Mouse (Mus musculus) lung, embryonic 14.5 days (tissue): ENCODE measurements at regions not wholly inside any gene's neighbourhood (a gene's known extent, or its start where the extent isn't known, plus 50 kb on each side); places are given as distances from the start of the nearest gene placed in this dataset.
A peak's percentile ranks its signal among the peaks of the same experiment; 100 is the strongest.

Experiments
- ATAC-seq: fragments of 200-750 bp; cut with Nextera tagmentation; 2 replicates; pipeline ENCODE4 v1.8.0; 2017; ENCODE audit warnings: mild to moderate bottlenecking, moderate TSS enrichment, moderate library complexity; ENCODE audit not compliant: insufficient read depth
- DNase-seq: peaks from one replicate; pipeline ENCODE4 v3.0.0-alpha.2; 2015
- H3K27ac ChIP-seq: fragments of 300-500 bp; sonication (generic); 2 replicates; pipeline ENCODE4 v1.5.1; 2014; ENCODE audit warnings: low read depth, mild to moderate bottlenecking, moderate library complexity
- H3K27me3 ChIP-seq: fragments of 300-500 bp; sonication (generic); 2 replicates; pipeline ENCODE4 v1.6.1; 2014; ENCODE audit warnings: low read length, control low read depth; ENCODE audit not compliant: insufficient read depth
- H3K36me3 ChIP-seq: fragments of 300-500 bp; sonication (generic); 2 replicates; pipeline ENCODE4 v1.6.1; 2014; ENCODE audit warnings: control low read depth; ENCODE audit not compliant: insufficient read depth
- H3K4me1 ChIP-seq: fragments of 300-500 bp; sonication (generic); 2 replicates; pipeline ENCODE4 v1.6.1; 2014; ENCODE audit warnings: antibody characterized with exemption, control low read depth; ENCODE audit not compliant: insufficient read depth
- H3K4me2 ChIP-seq: fragments of 300-500 bp; sonication (generic); 2 replicates; pipeline ENCODE4 v1.6.1; 2014; ENCODE audit warnings: mild to moderate bottlenecking
- H3K4me3 ChIP-seq: fragments of 300-500 bp; sonication (generic); 2 replicates; pipeline ENCODE4 v1.5.1; 2014; ENCODE audit warnings: low read depth, low read length
- H3K9ac ChIP-seq: fragments of 300-500 bp; sonication (generic); 2 replicates; pipeline ENCODE4 v1.6.1; 2014
- H3K9me3 ChIP-seq: fragments of 300-500 bp; sonication (generic); 2 replicates; pipeline ENCODE4 v1.6.1; 2016; ENCODE audit warnings: low read depth, low read length, control low read depth
- CTCF ChIP-seq: IDR thresholded peaks from 2 replicates; pipeline ENCODE4 v1.5.1; 2016; ENCODE audit warnings: antibody characterized with exemption, low read depth
- WGBS: fragments of 180-500 bp; shearing (Covaris S2); extraction: QIAGEN DNeasy Blood & Tissue Kit; methylation state at CpG from one replicate; pipeline ENCODE4 v1.1.7; 2014; 5-methylcytosine and 5-hydroxymethylcytosine counted together

DNA sequence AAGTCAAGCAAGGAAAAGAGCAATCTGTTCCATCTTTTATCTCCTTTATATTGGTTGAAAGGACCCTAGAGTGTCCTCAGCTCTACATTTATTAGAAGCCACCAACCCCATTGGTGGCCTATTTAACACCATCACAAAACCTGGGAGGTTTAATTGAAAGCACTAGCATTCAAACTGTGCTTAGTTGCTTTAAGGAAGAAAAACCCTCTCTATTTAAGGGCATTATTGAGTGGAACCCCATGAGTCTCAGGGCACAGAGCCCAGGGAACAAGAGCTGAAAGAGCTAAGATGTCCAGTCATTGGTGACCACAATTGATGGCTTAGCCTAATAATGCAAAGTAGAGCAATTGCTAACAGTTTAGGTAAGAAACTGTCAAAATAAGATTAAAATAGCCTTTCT lies 72.6 kb upstream of the Btbd3 start:
- no peaks in the 10 kb centered on the region for H3K27me3 ChIP-seq
- no peak for DNase-seq

GRCm38 (mm10) chr2:138184866-138185265 lies 71.5 kb upstream of the Btbd3 start:
- H3K4me2 ChIP-seq: no peak overlapping the region
- no peaks in the 10 kb centered on the region for H3K36me3 ChIP-seq
- H3K9ac ChIP-seq: no peak overlapping the region
- no peaks in the 10 kb centered on the region for H3K4me1 ChIP-seq
- no peak overlapping the region for H3K4me3 ChIP-seq
- 43% methylated on average over 2 of the region's 2 CpGs for WGBS
- DNase-seq: no peak
- H3K27ac ChIP-seq: no peak overlapping the region
- no peaks in the 10 kb centered on the region for H3K9me3 ChIP-seq
- no peak for TF ChIP-seq CTCF
- ATAC-seq: no peak
- no peaks in the 10 kb centered on the region for H3K27me3 ChIP-seq

More for the DNA sequence above, 72.6 kb upstream of the Btbd3 start:
- Histone ChIP-seq H3K4me2 (no peak overlapping the region), H3K36me3 (no peaks in the 10 kb centered on the region), H3K9ac (no peak overlapping the region), H3K4me3 (no peak overlapping the region), H3K27ac (no peak overlapping the region), H3K9me3 (no peaks in the 10 kb centered on the region), H3K4me1 (no peaks in the 10 kb centered on the region)
- TF ChIP-seq CTCF: no peak
- no peak for ATAC-seq

DNA sequence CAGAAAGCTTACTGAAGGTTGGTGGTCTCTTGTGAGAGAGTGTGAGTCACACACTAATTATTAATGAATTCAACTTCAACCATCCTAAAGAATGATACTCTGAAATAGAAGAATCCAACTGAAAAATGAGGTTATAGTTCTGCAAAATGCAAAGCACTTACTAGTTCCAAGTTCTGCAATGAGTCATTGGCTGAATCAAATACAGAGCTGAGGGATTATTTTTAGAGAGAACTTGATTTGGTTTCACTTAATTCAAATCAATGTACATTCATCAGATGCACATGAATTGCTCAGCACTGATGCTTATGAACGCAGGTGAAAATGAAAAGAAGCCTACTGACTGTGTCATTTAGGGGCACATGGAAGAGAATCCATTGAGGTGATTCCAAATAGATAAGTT lies 69.7 kb upstream of the Btbd3 start:
- no peak for ATAC-seq
- Histone ChIP-seq H3K4me1 (no peaks in the 10 kb centered on the region), H3K9ac (no peak overlapping the region)

DNA sequence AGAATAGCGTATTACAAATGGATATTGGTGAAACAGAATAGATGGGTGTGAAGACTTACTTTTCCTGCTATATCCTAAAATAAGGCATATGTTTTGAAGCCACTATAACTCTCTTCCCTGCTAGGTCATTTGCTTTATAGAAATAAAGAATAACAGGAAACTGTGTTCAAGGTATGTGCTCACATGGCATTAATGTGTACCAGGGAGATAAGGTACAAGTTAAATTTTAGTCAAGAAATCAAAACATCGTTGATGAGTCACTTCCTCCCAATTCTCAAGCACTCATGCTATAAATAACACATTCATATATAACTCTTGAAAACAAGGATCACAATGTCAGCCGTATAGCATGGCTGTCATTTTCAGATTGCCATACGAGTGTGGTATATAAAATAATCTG lies 62.8 kb upstream of the Btbd3 start:
- Histone ChIP-seq H3K4me1 (no peaks in the 10 kb centered on the region), H3K27me3 (no peaks in the 10 kb centered on the region), H3K9me3 (no peaks in the 10 kb centered on the region), H3K9ac (no peak overlapping the region), H3K27ac (no peak overlapping the region), H3K36me3 (no peaks in the 10 kb centered on the region), H3K4me3 (no peak overlapping the region), H3K4me2 (no peak overlapping the region)
- TF ChIP-seq CTCF: no peak
- 47% methylated on average over 4 of the region's 4 CpGs for WGBS
- DNase-seq: peak; percentile 55
- ATAC-seq: peak; percentile 63; the same call in 1 of the 2 replicates

More for the DNA sequence above, 69.7 kb upstream of the Btbd3 start:
- Histone ChIP-seq H3K4me3 (no peak overlapping the region), H3K9me3 (no peaks in the 10 kb centered on the region), H3K36me3 (no peaks in the 10 kb centered on the region), H3K4me2 (no peak overlapping the region), H3K27ac (no peak overlapping the region), H3K27me3 (no peaks in the 10 kb centered on the region)
- 83% methylated on average over 1 of the region's 1 CpGs for WGBS
- TF ChIP-seq CTCF: no peak
- DNase-seq: no peak

DNA sequence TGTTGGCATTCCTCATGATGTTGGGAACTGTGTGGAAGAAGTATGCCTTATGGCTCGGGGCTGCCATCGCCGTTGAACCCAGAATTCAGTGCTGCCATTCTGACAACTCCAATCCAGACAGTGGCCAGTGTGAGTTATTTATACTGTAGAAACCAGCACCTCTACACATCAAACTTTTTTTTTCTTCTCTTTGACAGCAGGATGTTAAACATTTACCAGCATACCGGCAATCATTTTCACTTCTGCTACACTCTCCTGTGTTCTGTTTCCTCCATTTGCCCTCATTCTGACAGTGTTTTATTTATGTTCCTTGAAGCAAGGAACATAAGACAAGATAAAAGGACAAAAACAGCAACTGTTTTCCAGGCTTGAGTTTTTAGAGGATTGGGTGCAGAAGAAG lies 57.3 kb upstream of the Btbd3 start:
- no peaks in the 10 kb centered on the region for H3K27me3 ChIP-seq
- no peak overlapping the region for H3K4me3 ChIP-seq
- H3K4me1 ChIP-seq: no peaks in the 10 kb centered on the region
- DNase-seq: peak; percentile 11
- no peak for ATAC-seq
- H3K9ac ChIP-seq: no peak overlapping the region
- no peaks in the 10 kb centered on the region for H3K9me3 ChIP-seq
- WGBS: 50% methylated on average over 4 of the region's 4 CpGs
- H3K4me2 ChIP-seq: no peak overlapping the region
- H3K27ac ChIP-seq: no peak overlapping the region
- H3K36me3 ChIP-seq: no peaks in the 10 kb centered on the region
- TF ChIP-seq CTCF: no peak
